Mouse (Mus musculus): ENCODE measurements at regions not wholly inside any gene's neighbourhood (a gene's known extent, or its start where the extent isn't known, plus 50 kb on each side); places are given as distances from the start of the nearest gene placed in this dataset.

DNA sequence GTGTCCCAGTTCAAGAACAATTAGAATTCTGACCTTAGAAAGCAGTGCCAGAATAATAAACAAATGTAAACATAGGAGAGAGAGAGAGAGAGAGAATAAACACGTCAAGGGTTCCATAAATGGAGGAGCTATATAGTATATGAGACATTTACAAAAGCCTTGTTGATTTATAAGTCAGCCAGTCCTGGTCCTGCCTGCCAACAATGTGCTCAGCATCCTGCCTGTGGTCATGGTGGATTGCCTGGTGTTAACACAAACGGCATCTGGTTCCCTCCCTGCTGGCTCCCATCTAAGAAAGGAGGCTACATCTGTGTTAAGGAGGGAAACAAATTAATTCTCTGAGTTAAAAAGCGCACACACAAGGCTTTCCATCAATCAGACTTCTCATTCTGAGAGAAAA, 133.5 kb upstream of the Hnrnpa3 start:
- Histone ChIP-seq H3K27ac (ENCODE audit: insufficient read depth, low read depth, low read length) (no peak overlapping the region), H3K27me3 (ENCODE audit: control insufficient read depth, insufficient read depth, low read length) (no peaks in the 10 kb centered on the region), H3K4me3 (ENCODE audit: low read depth, low read length) (no peak overlapping the region), H3K36me3 (ENCODE audit: control insufficient read depth, insufficient read depth, low read length) (no peaks in the 10 kb centered on the region), H3K4me1 (ENCODE audit: control insufficient read depth, insufficient read depth, insufficient read length, low read length) (no peaks in the 10 kb centered on the region)
- WGBS, result 50% methylated on average over 3 of the region's 3 CpGs
- no peak for TF ChIP-seq POLR2A (IDR thresholded peaks at IDR 0.05; ENCODE audit: low read depth, low read length)
- TF ChIP-seq CTCF (IDR thresholded peaks at IDR 0.05; ENCODE audit: extremely low read depth, insufficient read length, insufficient replicate concordance, low read depth, low read length), result no peak

GRCm38 (mm10) chr2:75528706-75529105, 130.4 kb upstream of the Hnrnpa3 start:
- H3K27ac ChIP-seq (ENCODE audit: insufficient read depth, low read depth, low read length), result no peak overlapping the region
- no peak overlapping the region for H3K4me3 ChIP-seq (ENCODE audit: low read depth, low read length)
- no peaks in the 10 kb centered on the region for H3K36me3 ChIP-seq (ENCODE audit: control insufficient read depth, insufficient read depth, low read length)
- no peaks in the 10 kb centered on the region for H3K4me1 ChIP-seq (ENCODE audit: control insufficient read depth, insufficient read depth, insufficient read length, low read length)
- TF ChIP-seq POLR2A (IDR thresholded peaks at IDR 0.05; ENCODE audit: low read depth, low read length), result no peak
- no peak for TF ChIP-seq CTCF (IDR thresholded peaks at IDR 0.05; ENCODE audit: extremely low read depth, insufficient read length, insufficient replicate concordance, low read depth, low read length)
- no peaks in the 10 kb centered on the region for H3K27me3 ChIP-seq (ENCODE audit: control insufficient read depth, insufficient read depth, low read length)
- 67% methylated on average over 2 of the region's 2 CpGs for WGBS

- H3K27me3 ChIP-seq (ENCODE audit: control insufficient read depth, insufficient read depth, low read length), result 0 out of 2 replicates have a peak, but pooled peaks cover 2% of the 10 kb centered on the region
- no peak overlapping the region for H3K27ac ChIP-seq (ENCODE audit: insufficient read depth, low read depth, low read length)
- TF ChIP-seq CTCF (IDR thresholded peaks at IDR 0.05; ENCODE audit: extremely low read depth, insufficient read length, insufficient replicate concordance, low read depth, low read length), result no peak
- no peak for TF ChIP-seq POLR2A (IDR thresholded peaks at IDR 0.05; ENCODE audit: low read depth, low read length)
- no peaks in the 10 kb centered on the region for H3K4me1 ChIP-seq (ENCODE audit: control insufficient read depth, insufficient read depth, insufficient read length, low read length)
- no peak overlapping the region for H3K4me3 ChIP-seq (ENCODE audit: low read depth, low read length)
- H3K36me3 ChIP-seq (ENCODE audit: control insufficient read depth, insufficient read depth, low read length), result no peaks in the 10 kb centered on the region
- 34% methylated on average over 4 of the region's 4 CpGs for WGBS
Observed at GRCm38 (mm10) chr2:75538114-75538513, 120.9 kb upstream of the Hnrnpa3 start.

- Histone ChIP-seq H3K27me3 (ENCODE audit: control insufficient read depth, insufficient read depth, low read length) (0 out of 2 replicates have a peak, but pooled peaks cover 4% of the 10 kb centered on the region), H3K4me3 (ENCODE audit: low read depth, low read length) (no peak overlapping the region), H3K36me3 (ENCODE audit: control insufficient read depth, insufficient read depth, low read length) (no peaks in the 10 kb centered on the region), H3K27ac (ENCODE audit: insufficient read depth, low read depth, low read length) (no peak overlapping the region), H3K4me1 (ENCODE audit: control insufficient read depth, insufficient read depth, insufficient read length, low read length) (no peaks in the 10 kb centered on the region)
- TF ChIP-seq POLR2A (IDR thresholded peaks at IDR 0.05; ENCODE audit: low read depth, low read length) (no peak), CTCF (IDR thresholded peaks at IDR 0.05; ENCODE audit: extremely low read depth, insufficient read length, insufficient replicate concordance, low read depth, low read length) (no peak)
- 93% methylated on average over 6 of the region's 6 CpGs for WGBS
Observed at GRCm38 (mm10) chr2:75539726-75540125, 119.3 kb upstream of the Hnrnpa3 start.

DNA sequence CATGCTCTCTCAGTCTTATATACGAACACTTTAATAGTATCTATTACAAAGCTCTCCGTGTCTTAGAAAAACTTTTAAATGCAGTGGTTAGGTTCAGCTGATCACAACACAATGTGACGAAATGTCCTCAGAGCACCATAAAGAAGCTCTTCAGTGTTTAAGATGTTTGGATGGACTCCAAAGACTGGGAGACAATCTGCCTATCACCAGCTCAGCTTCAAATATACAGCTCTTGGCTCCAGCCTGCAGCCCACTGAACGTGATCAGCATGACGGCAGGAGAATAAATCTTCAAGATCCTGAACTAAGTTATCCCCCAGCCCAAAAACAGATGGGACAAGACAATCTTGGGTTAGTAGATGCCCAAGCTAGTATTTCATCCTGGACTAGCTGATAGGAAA, 116.7 kb upstream of the Hnrnpa3 start:
- Histone ChIP-seq H3K27me3 (ENCODE audit: control insufficient read depth, insufficient read depth, low read length) (0 out of 2 replicates have a peak, but pooled peaks cover 4% of the 10 kb centered on the region), H3K36me3 (ENCODE audit: control insufficient read depth, insufficient read depth, low read length) (no peaks in the 10 kb centered on the region), H3K4me1 (ENCODE audit: control insufficient read depth, insufficient read depth, insufficient read length, low read length) (no peaks in the 10 kb centered on the region), H3K4me3 (ENCODE audit: low read depth, low read length) (no peak overlapping the region), H3K27ac (ENCODE audit: insufficient read depth, low read depth, low read length) (no peak overlapping the region)
- no peak for TF ChIP-seq CTCF (IDR thresholded peaks at IDR 0.05; ENCODE audit: extremely low read depth, insufficient read length, insufficient replicate concordance, low read depth, low read length)
- TF ChIP-seq POLR2A (IDR thresholded peaks at IDR 0.05; ENCODE audit: low read depth, low read length), result no peak
- WGBS, result 82% methylated on average over 5 of the region's 5 CpGs

DNA sequence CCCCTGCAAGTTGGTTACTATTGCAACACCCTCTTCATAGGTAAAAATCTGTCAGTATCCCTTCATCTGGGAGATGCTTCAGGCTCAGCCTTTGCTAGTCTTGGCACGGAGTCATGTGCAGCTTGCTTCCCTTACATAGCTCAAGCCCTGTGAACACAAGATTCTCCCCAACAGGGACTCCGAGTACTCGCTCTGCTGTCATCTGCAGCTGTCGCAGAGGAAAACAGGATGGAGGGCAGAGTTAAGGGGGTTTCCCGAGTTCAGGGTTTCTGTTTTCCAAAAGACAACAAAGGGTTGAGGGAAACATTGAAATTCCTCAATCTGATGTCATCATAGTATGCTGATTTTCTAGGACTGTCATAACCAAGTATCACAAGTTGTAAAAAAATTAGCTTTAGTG, 116.3 kb upstream of the Hnrnpa3 start:
- Histone ChIP-seq H3K27ac (ENCODE audit: insufficient read depth, low read depth, low read length) (no peak overlapping the region), H3K4me3 (ENCODE audit: low read depth, low read length) (no peak overlapping the region), H3K27me3 (ENCODE audit: control insufficient read depth, insufficient read depth, low read length) (0 out of 2 replicates have a peak, but pooled peaks cover 4% of the 10 kb centered on the region), H3K4me1 (ENCODE audit: control insufficient read depth, insufficient read depth, insufficient read length, low read length) (no peaks in the 10 kb centered on the region), H3K36me3 (ENCODE audit: control insufficient read depth, insufficient read depth, low read length) (no peaks in the 10 kb centered on the region)
- 67% methylated on average over 5 of the region's 5 CpGs for WGBS
- no peak for TF ChIP-seq CTCF (IDR thresholded peaks at IDR 0.05; ENCODE audit: extremely low read depth, insufficient read length, insufficient replicate concordance, low read depth, low read length)

GRCm38 (mm10) chr2:75545971-75546370, 113.1 kb upstream of the Hnrnpa3 start:
- TF ChIP-seq POLR2A (IDR thresholded peaks at IDR 0.05; ENCODE audit: low read depth, low read length), result no peak
- TF ChIP-seq CTCF (IDR thresholded peaks at IDR 0.05; ENCODE audit: extremely low read depth, insufficient read length, insufficient replicate concordance, low read depth, low read length), result no peak
- H3K4me1 ChIP-seq (ENCODE audit: control insufficient read depth, insufficient read depth, insufficient read length, low read length), result no peaks in the 10 kb centered on the region
- no peaks in the 10 kb centered on the region for H3K36me3 ChIP-seq (ENCODE audit: control insufficient read depth, insufficient read depth, low read length)
- H3K27me3 ChIP-seq (ENCODE audit: control insufficient read depth, insufficient read depth, low read length), result 0 out of 2 replicates have a peak, but pooled peaks cover 3% of the 10 kb centered on the region
- H3K4me3 ChIP-seq (ENCODE audit: low read depth, low read length), result no peak overlapping the region
- 77% methylated on average over 7 of the region's 7 CpGs for WGBS
- no peak overlapping the region for H3K27ac ChIP-seq (ENCODE audit: insufficient read depth, low read depth, low read length)

DNA sequence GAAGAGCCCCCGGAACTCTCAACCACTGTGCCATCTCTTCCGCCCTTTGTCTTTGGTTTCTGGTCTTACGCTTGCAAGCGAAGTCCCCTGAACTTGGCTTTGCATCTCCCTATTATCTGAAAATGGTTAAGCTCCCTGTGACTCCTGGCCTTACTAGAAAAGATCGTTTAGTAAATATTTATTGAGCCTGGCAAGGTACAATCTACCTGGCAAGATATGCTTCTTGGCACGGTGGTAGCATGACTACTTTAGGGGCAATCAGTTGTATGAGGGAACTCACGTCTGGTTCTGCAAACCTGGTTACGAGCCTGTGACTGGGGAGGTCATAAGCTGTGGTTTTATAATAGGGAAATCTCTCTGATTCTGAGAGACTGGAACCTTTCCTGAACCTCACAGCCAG, 103.4 kb upstream of the Hnrnpa3 start:
- Histone ChIP-seq H3K36me3 (ENCODE audit: control insufficient read depth, insufficient read depth, low read length) (no peaks in the 10 kb centered on the region), H3K4me3 (ENCODE audit: low read depth, low read length) (no peak overlapping the region), H3K4me1 (ENCODE audit: control insufficient read depth, insufficient read depth, insufficient read length, low read length) (no peaks in the 10 kb centered on the region), H3K27ac (ENCODE audit: insufficient read depth, low read depth, low read length) (no peak overlapping the region), H3K27me3 (ENCODE audit: control insufficient read depth, insufficient read depth, low read length) (no peaks in the 10 kb centered on the region)
- no peak for TF ChIP-seq CTCF (IDR thresholded peaks at IDR 0.05; ENCODE audit: extremely low read depth, insufficient read length, insufficient replicate concordance, low read depth, low read length)
- TF ChIP-seq POLR2A (IDR thresholded peaks at IDR 0.05; ENCODE audit: low read depth, low read length), result no peak
- WGBS, result 34% methylated on average over 8 of the region's 8 CpGs

All from small intestine, adult 2 months (tissue).